Mouse (Mus musculus): ENCODE measurements around the gene Ppp1r36.

DNA sequence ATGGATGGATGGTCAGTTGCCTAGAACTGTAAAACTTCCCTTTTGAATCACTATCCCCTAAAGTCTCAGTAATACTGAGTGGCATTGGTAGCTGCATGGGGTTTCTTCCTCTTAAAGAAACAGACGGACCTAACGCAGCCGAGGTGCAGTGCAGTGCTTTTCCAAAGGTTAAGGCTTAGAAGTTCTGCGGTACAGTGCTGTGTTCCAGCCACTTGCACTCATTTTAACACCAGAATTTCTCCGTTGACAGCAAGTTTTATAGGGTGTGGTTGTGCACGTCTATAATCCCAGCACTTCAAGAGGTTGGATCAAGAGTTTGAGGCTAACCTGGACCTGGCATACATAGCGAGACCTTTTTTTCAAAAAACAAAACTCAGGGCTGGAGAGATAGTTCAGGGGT, 45.3 kb upstream of the Ppp1r36 start:
- TF ChIP-seq CTCF (IDR thresholded peaks at IDR 0.05; ENCODE audit: extremely low read depth, insufficient read length, insufficient replicate concordance, low read depth, low read length) (no peak), POLR2A (IDR thresholded peaks at IDR 0.05; ENCODE audit: low read depth, low read length) (no peak)

Measured in small intestine, adult 2 months (tissue).